Mouse (Mus musculus): Measurements from ENCODE around the gene Cbln3.

Gene Cbln3

GRCm38 (mm10) chr14:55884166-55884565 is at the start of gene Cbln3:
Gene Cbln3 (minus strand): TSS chr14:55884392.
- no peak for DNase-seq (ENCODE audit: low read depth in 1 of 2, low spot score in 2 of 2)

GRCm38 (mm10) chr14:55933586-55933985 is 49.4 kb upstream of the Cbln3 start:
- DNase-seq (ENCODE audit: low read depth in 1 of 2, low spot score in 2 of 2) = no peak

- no peak for DNase-seq (ENCODE audit: low read depth in 1 of 2, low spot score in 2 of 2)
Observed at GRCm38 (mm10) chr14:55929263-55929997, 45.2 kb upstream of the Cbln3 start.

GRCm38 (mm10) chr14:55926847-55927246 is 42.7 kb upstream of the Cbln3 start:
- no peak for DNase-seq (ENCODE audit: low read depth in 1 of 2, low spot score in 2 of 2)

- no peak for DNase-seq (ENCODE audit: low read depth in 1 of 2, low spot score in 2 of 2)
Observed at GRCm38 (mm10) chr14:55922475-55923232, 38.5 kb upstream of the Cbln3 start.

- DNase-seq (ENCODE audit: low read depth in 1 of 2, low spot score in 2 of 2) = peak in 1 of 2 experiments; percentile 27
Observed at GRCm38 (mm10) chr14:55918240-55919082, 34.3 kb upstream of the Cbln3 start.

GRCm38 (mm10) chr14:55913406-55913805 is 29.2 kb upstream of the Cbln3 start:
- DNase-seq (ENCODE audit: low read depth in 1 of 2, low spot score in 2 of 2) = no peak

- DNase-seq (ENCODE audit: low read depth in 1 of 2, low spot score in 2 of 2) = no peak
Observed at GRCm38 (mm10) chr14:55905518-55905917, 21.3 kb upstream of the Cbln3 start.

- DNase-seq (ENCODE audit: low read depth in 1 of 2, low spot score in 2 of 2) = no peak
Observed at GRCm38 (mm10) chr14:55900414-55900755, 16.2 kb upstream of the Cbln3 start.

- DNase-seq (ENCODE audit: low read depth in 1 of 2, low spot score in 2 of 2) = peak in 1 of 2 experiments; percentile 33
Observed at GRCm38 (mm10) chr14:55899701-55900413, 15.7 kb upstream of the Cbln3 start, which contains the start of gene Sdr39u1. Gene Sdr39u1 (minus strand): TSS chr14:55900293.

GRCm38 (mm10) chr14:55898947-55899346 is 14.8 kb upstream of the Cbln3 start:
- no peak for DNase-seq (ENCODE audit: low read depth in 1 of 2, low spot score in 2 of 2)

GRCm38 (mm10) chr14:55897671-55898070 is 13.5 kb upstream of the Cbln3 start:
- no peak for DNase-seq (ENCODE audit: low read depth in 1 of 2, low spot score in 2 of 2)

- DNase-seq (ENCODE audit: low read depth in 1 of 2, low spot score in 2 of 2) = no peak
Observed at GRCm38 (mm10) chr14:55886571-55887382, 2.6 kb upstream of the Cbln3 start.

GRCm38 (mm10) chr14:55885791-55886271 is 1.6 kb upstream of the Cbln3 start:
- peak; percentile 64 to 68 for DNase-seq (ENCODE audit: low read depth in 1 of 2, low spot score in 2 of 2)

GRCm38 (mm10) chr14:55885114-55885790 is 1.1 kb upstream of the Cbln3 start:
- DNase-seq (ENCODE audit: low read depth in 1 of 2, low spot score in 2 of 2) = no peak

- DNase-seq (ENCODE audit: low read depth in 1 of 2, low spot score in 2 of 2) = peak; percentile 74 to 78
Observed at GRCm38 (mm10) chr14:55884713-55885113, 521 bp upstream of the Cbln3 start, which contains the start of gene Khnyn. Gene Khnyn (plus strand): TSS chr14:55884947.

- DNase-seq (ENCODE audit: low read depth in 1 of 2, low spot score in 2 of 2) = no peak
Observed at GRCm38 (mm10) chr14:55883663-55884062, 529 bp downstream of the Cbln3 start.

GRCm38 (mm10) chr14:55883149-55883661 is 987 bp downstream of the Cbln3 start:
- no peak for DNase-seq (ENCODE audit: low read depth in 1 of 2, low spot score in 2 of 2)

GRCm38 (mm10) chr14:55882171-55882641 is 2.0 kb downstream of the Cbln3 start:
- no peak for DNase-seq (ENCODE audit: low read depth in 1 of 2, low spot score in 2 of 2)
